Mouse (Mus musculus): ENCODE measurements at regions not wholly inside any gene's neighbourhood (a gene's known extent, or its start where the extent isn't known, plus 50 kb on each side); places are given as distances from the start of the nearest gene placed in this dataset.

DNA sequence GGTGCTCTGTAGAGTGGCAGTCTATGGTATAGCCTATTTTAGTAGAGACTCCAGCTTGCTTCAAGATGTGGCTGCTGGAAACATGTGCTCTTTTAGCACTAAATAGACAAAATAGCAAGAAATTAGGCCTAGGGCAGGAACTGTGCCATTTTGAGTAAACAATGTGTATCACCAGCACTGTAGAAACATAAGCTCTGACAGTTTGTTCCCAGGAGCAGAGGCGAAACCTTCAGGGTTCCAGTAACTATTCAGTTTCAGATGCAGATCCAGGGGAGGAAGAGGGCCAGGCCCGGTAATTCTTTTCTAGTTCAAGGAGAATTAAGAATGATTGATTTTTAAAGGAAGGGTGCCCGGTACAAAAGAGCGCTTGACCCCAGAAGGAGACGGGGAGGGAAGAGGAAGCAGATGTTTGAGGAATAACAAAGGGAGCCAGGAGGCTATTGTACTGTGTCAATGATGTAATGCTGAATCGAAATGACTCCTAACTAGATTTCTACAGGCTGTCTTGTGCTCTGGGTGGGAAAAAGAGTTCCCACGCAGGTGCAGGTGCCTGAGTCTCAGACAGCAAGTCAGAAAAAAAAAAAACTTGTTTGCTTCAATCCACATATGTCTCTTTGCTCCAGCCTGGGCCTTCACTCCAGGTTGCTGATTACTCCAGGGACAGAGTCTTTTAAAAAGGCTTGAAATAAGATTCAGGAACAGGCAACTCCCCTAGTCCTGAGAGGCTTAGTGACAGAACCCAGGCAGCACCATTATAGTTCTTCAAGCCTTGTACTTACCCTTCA lies 57.4 kb upstream of the Tex13c2 start:
- H3K4me2 ChIP-seq = no peak overlapping the region
- H3K4me1 ChIP-seq (ENCODE audit: insufficient read depth) = no peaks in the 10 kb centered on the region
- H3K4me3 ChIP-seq (ENCODE audit: low read depth, low read length) = no peak overlapping the region
- H3K36me3 ChIP-seq (ENCODE audit: insufficient read depth) = no peaks in the 10 kb centered on the region
- H3K9me3 ChIP-seq (ENCODE audit: low read depth, low read length) = no peaks in the 10 kb centered on the region
- no peak overlapping the region for H3K27ac ChIP-seq (ENCODE audit: low read depth)
- ATAC-seq (ENCODE audit: insufficient read depth) (peak; percentile 35; the same call in 1 of the 2 replicates), DNase-seq (peak; percentile 31)
- 34% methylated on average over 7 of the region's 7 CpGs for WGBS
- no peak for TF ChIP-seq CTCF (IDR thresholded peaks at IDR 0.05; ENCODE audit: low read depth)
- H3K9ac ChIP-seq = no peak overlapping the region
- no peaks in the 10 kb centered on the region for H3K27me3 ChIP-seq (ENCODE audit: insufficient read depth, low read length)
